Mouse (Mus musculus) heart, embryonic 10.5 days (tissue): ENCODE measurements at regions not wholly inside any gene's neighbourhood (a gene's known extent, or its start where the extent isn't known, plus 50 kb on each side); places are given as distances from the start of the nearest gene placed in this dataset.

Experiments
- DNase-seq: peaks from one replicate; pipeline ENCODE4 v3.0.0-alpha.2; 2017; ENCODE audit warnings: low spot score
- H3K27ac ChIP-seq: fragments of 300-500 bp; sonication (generic); 2 replicates; pipeline ENCODE4 v1.5.1; 2016; ENCODE audit warnings: mild to moderate bottlenecking
- H3K27me3 ChIP-seq: fragments of 300-500 bp; sonication (generic); 2 replicates; pipeline ENCODE4 v1.6.1; 2016; ENCODE audit warnings: mild to moderate bottlenecking; ENCODE audit not compliant: poor library complexity, insufficient read depth, severe bottlenecking
- H3K36me3 ChIP-seq: fragments of 300-500 bp; sonication (generic); 2 replicates; pipeline ENCODE4 v1.6.1; 2016; ENCODE audit warnings: mild to moderate bottlenecking, moderate library complexity
- H3K4me1 ChIP-seq: fragments of 300-500 bp; sonication (generic); 2 replicates; pipeline ENCODE4 v1.6.1; 2016; ENCODE audit warnings: mild to moderate bottlenecking
- H3K4me3 ChIP-seq: fragments of 300-500 bp; sonication (generic); 2 replicates; pipeline ENCODE4 v1.5.1; 2016; ENCODE audit warnings: mild to moderate bottlenecking, moderate library complexity
- H3K9me3 ChIP-seq: fragments of 300-500 bp; sonication (generic); 2 replicates; pipeline ENCODE4 v1.6.1; 2016; ENCODE audit warnings: mild to moderate bottlenecking, moderate library complexity
- WGBS: fragments of 180-500 bp; shearing (Covaris S2); methylation state at CpG from one replicate; pipeline ENCODE4 v1.1.7; 2016; 5-methylcytosine and 5-hydroxymethylcytosine counted together

GRCm38 (mm10) chr13:16100253-16100652 is 88.6 kb downstream of the Inhba start:
- H3K27ac ChIP-seq: no peak overlapping the region
- no peak overlapping the region for H3K4me3 ChIP-seq
- no peaks in the 10 kb centered on the region for H3K27me3 ChIP-seq
- WGBS: 73% methylated on average over 13 of the region's 15 CpGs
- H3K36me3 ChIP-seq: no peaks in the 10 kb centered on the region
- peaks cover 13% of the 10 kb centered on the region for H3K9me3 ChIP-seq
- DNase-seq: no peak
- H3K4me1 ChIP-seq: no peaks in the 10 kb centered on the region

- H3K4me3 ChIP-seq: no peak overlapping the region
- WGBS: 67% methylated on average over 2 of the region's 2 CpGs
- no peaks in the 10 kb centered on the region for H3K27me3 ChIP-seq
- H3K36me3 ChIP-seq: no peaks in the 10 kb centered on the region
- no peak for DNase-seq
- H3K27ac ChIP-seq: no peak overlapping the region
- H3K4me1 ChIP-seq: no peaks in the 10 kb centered on the region
- no peaks in the 10 kb centered on the region for H3K9me3 ChIP-seq
Measured at GRCm38 (mm10) chr13:16114837-16115236, 103.2 kb downstream of the Inhba start.

- Histone ChIP-seq H3K27ac (no peak overlapping the region), H3K27me3 (no peaks in the 10 kb centered on the region), H3K9me3 (no peaks in the 10 kb centered on the region), H3K4me1 (no peaks in the 10 kb centered on the region), H3K36me3 (no peaks in the 10 kb centered on the region), H3K4me3 (no peak overlapping the region)
- no peak for DNase-seq
Measured at GRCm38 (mm10) chr13:16146686-16147085, 135.0 kb downstream of the Inhba start.

- 77% methylated on average over 1 of the region's 1 CpGs for WGBS
Measured at GRCm38 (mm10) chr13:16154926-16155325, 143.3 kb downstream of the Inhba start.

GRCm38 (mm10) chr13:16165204-16165894 is 153.7 kb downstream of the Inhba start:
- Histone ChIP-seq H3K9me3 (no peaks in the 10 kb centered on the region), H3K4me3 (no peak overlapping the region), H3K27me3 (no peaks in the 10 kb centered on the region), H3K4me1 (no peaks in the 10 kb centered on the region), H3K27ac (no peak overlapping the region), H3K36me3 (no peaks in the 10 kb centered on the region)
- 68% methylated on average over 5 of the region's 5 CpGs for WGBS
- DNase-seq: no peak

More at GRCm38 (mm10) chr13:16154926-16155325, 143.3 kb downstream of the Inhba start:
- Histone ChIP-seq H3K27me3 (no peaks in the 10 kb centered on the region), H3K36me3 (no peaks in the 10 kb centered on the region), H3K9me3 (no peaks in the 10 kb centered on the region), H3K27ac (no peak overlapping the region), H3K4me3 (no peak overlapping the region), H3K4me1 (no peaks in the 10 kb centered on the region)
- no peak for DNase-seq

- WGBS: 80% methylated on average over 1 of the region's 1 CpGs
- no peak for DNase-seq
- Histone ChIP-seq H3K4me1 (no peaks in the 10 kb centered on the region), H3K27ac (no peak overlapping the region), H3K27me3 (no peaks in the 10 kb centered on the region), H3K36me3 (no peaks in the 10 kb centered on the region), H3K9me3 (no peaks in the 10 kb centered on the region), H3K4me3 (no peak overlapping the region)
Measured at GRCm38 (mm10) chr13:16196692-16197091, 185.0 kb downstream of the Inhba start.

- no peak overlapping the region for H3K27ac ChIP-seq
- no peak overlapping the region for H3K4me3 ChIP-seq
- no peak for DNase-seq
- no peaks in the 10 kb centered on the region for H3K9me3 ChIP-seq
- no peaks in the 10 kb centered on the region for H3K36me3 ChIP-seq
- no peaks in the 10 kb centered on the region for H3K4me1 ChIP-seq
- WGBS: 86% methylated on average over 1 of the region's 1 CpGs
- H3K27me3 ChIP-seq: no peaks in the 10 kb centered on the region
Measured at GRCm38 (mm10) chr13:16200046-16200445, 188.4 kb downstream of the Inhba start.

- Histone ChIP-seq H3K9me3 (no peaks in the 10 kb centered on the region), H3K27ac (no peak overlapping the region), H3K4me1 (no peaks in the 10 kb centered on the region), H3K36me3 (no peaks in the 10 kb centered on the region), H3K27me3 (no peaks in the 10 kb centered on the region), H3K4me3 (no peak overlapping the region)
- 77% methylated on average over 3 of the region's 3 CpGs for WGBS
- DNase-seq: no peak
Measured at GRCm38 (mm10) chr13:16203147-16203546, 191.5 kb downstream of the Inhba start.

- DNase-seq: no peak
- WGBS: 85% methylated on average over 5 of the region's 5 CpGs
- H3K4me3 ChIP-seq: no peak overlapping the region
Measured at GRCm38 (mm10) chr13:16204097-16204496, 192.4 kb downstream of the Inhba start.

GRCm38 (mm10) chr13:16211482-16211881 is 199.8 kb downstream of the Inhba start:
- DNase-seq: no peak
- H3K27me3 ChIP-seq: no peaks in the 10 kb centered on the region
- H3K27ac ChIP-seq: no peak overlapping the region
- no peaks in the 10 kb centered on the region for H3K4me1 ChIP-seq
- no peak overlapping the region for H3K4me3 ChIP-seq
- no peaks in the 10 kb centered on the region for H3K36me3 ChIP-seq
- H3K9me3 ChIP-seq: no peaks in the 10 kb centered on the region
- 25% methylated on average over 2 of the region's 2 CpGs for WGBS

More at GRCm38 (mm10) chr13:16204097-16204496, 192.4 kb downstream of the Inhba start:
- Histone ChIP-seq H3K4me1 (no peaks in the 10 kb centered on the region), H3K27me3 (no peaks in the 10 kb centered on the region), H3K9me3 (no peaks in the 10 kb centered on the region), H3K36me3 (no peaks in the 10 kb centered on the region), H3K27ac (no peak overlapping the region)

- no peak overlapping the region for H3K4me3 ChIP-seq
- H3K36me3 ChIP-seq: no peaks in the 10 kb centered on the region
- no peak overlapping the region for H3K27ac ChIP-seq
- H3K27me3 ChIP-seq: no peaks in the 10 kb centered on the region
- H3K4me1 ChIP-seq: no peaks in the 10 kb centered on the region
- no peaks in the 10 kb centered on the region for H3K9me3 ChIP-seq
- no peak for DNase-seq
Measured at GRCm38 (mm10) chr13:16219877-16220276, 208.2 kb downstream of the Inhba start.

- H3K4me3 ChIP-seq: no peak overlapping the region
- H3K4me1 ChIP-seq: no peaks in the 10 kb centered on the region
- 72% methylated on average over 5 of the region's 5 CpGs for WGBS
- DNase-seq: no peak
- H3K36me3 ChIP-seq: no peaks in the 10 kb centered on the region
- H3K9me3 ChIP-seq: no peaks in the 10 kb centered on the region
- H3K27me3 ChIP-seq: no peaks in the 10 kb centered on the region
- H3K27ac ChIP-seq: no peak overlapping the region
Measured at GRCm38 (mm10) chr13:16222942-16223600, 211.4 kb downstream of the Inhba start.

GRCm38 (mm10) chr13:16261145-16261544 is 249.5 kb downstream of the Inhba start:
- Histone ChIP-seq H3K9me3 (no peaks in the 10 kb centered on the region), H3K4me3 (no peak overlapping the region), H3K27ac (no peak overlapping the region), H3K4me1 (no peaks in the 10 kb centered on the region), H3K36me3 (no peaks in the 10 kb centered on the region), H3K27me3 (no peaks in the 10 kb centered on the region)
- 76% methylated on average over 3 of the region's 3 CpGs for WGBS
- no peak for DNase-seq

GRCm38 (mm10) chr13:16279974-16280373 is 268.3 kb downstream of the Inhba start:
- DNase-seq: no peak
- no peaks in the 10 kb centered on the region for H3K27me3 ChIP-seq
- 30% methylated on average over 3 of the region's 3 CpGs for WGBS

More at GRCm38 (mm10) chr13:16279974-16280373, 268.3 kb downstream of the Inhba start:
- Histone ChIP-seq H3K4me3 (no peak overlapping the region), H3K27ac (no peak overlapping the region), H3K9me3 (no peaks in the 10 kb centered on the region), H3K4me1 (peaks cover 8% of the 10 kb centered on the region), H3K36me3 (no peaks in the 10 kb centered on the region)
